Mouse (Mus musculus) thymus, adult 2 months (tissue): Measurements from ENCODE around the gene Osbpl3.

Source experiments
- CTCF ChIP-seq: fragments of 200-500 bp; IDR thresholded peaks from 2 replicates; pipeline ENCODE4 v1.5.1; 2012; ENCODE audit warnings: mild to moderate bottlenecking, control low read depth, low read length, moderate library complexity, borderline replicate concordance; ENCODE audit not compliant: control insufficient read depth, poor library complexity, insufficient read depth; ENCODE audit errors: extremely low read depth
- POLR2A ChIP-seq: fragments of 200-500 bp; IDR thresholded peaks from 2 replicates; pipeline ENCODE4 v1.6.1; 2012; ENCODE audit warnings: mild to moderate bottlenecking, low read length, control low read depth, moderate library complexity; ENCODE audit not compliant: control insufficient read depth, poor library complexity, insufficient read depth; ENCODE audit errors: extremely low read depth

DNA sequence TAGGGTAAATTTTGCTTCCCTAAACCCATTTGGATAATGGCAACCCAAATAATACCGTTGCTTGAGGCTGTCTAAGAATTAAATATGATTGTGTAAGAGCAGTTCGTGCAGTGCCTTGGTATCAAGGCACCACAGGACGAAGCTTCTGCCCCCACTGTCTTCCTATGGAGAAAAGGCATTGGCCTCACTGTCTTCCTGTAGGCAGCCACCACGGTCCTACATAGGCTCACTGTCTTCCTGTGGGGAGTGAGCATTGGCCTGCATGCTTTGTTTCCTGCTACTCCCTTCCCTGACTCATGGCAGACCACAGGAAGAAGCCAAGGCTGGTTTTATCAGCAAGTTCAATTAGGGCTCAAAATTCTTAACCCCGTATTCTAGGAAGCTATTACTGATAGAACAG is 3.3 kb upstream of the Osbpl3 start:
- TF ChIP-seq POLR2A: no peak
- TF ChIP-seq CTCF: no peak
